Mouse (Mus musculus) ES-Bruce4 (cell line): Measurements from ENCODE around the gene Olfr1380. TPM values are rescaled to one million over a fixed set of nuclear protein-coding genes. Genes with fewer than 3 reads are reported as not detected.
A peak's percentile ranks its signal among the peaks of the same experiment; 100 is the strongest.
"Not testable (repeated sequence)": the region's sequence is repeated elsewhere in the genome, so short reads cannot be mapped to it uniquely, and the experiment has no call there.

Experiments
- H3K27ac ChIP-seq: 2 replicates; pipeline ENCODE4 v1.5.1; 2012; ENCODE audit warnings: low read length, inconsistent platforms; ENCODE audit not compliant: insufficient read depth
- H3K27me3 ChIP-seq: 2 replicates; pipeline ENCODE4 v1.6.1; 2012; ENCODE audit warnings: mild to moderate bottlenecking, low read length, inconsistent platforms; ENCODE audit not compliant: control insufficient read depth, poor library complexity, insufficient read depth, severe bottlenecking
- H3K36me3 ChIP-seq: 2 replicates; pipeline ENCODE4 v1.6.1; 2012; ENCODE audit warnings: inconsistent platforms, mild to moderate bottlenecking, low read length, moderate library complexity; ENCODE audit not compliant: control insufficient read depth, poor library complexity, insufficient read depth, severe bottlenecking
- H3K4me1 ChIP-seq: one replicate; pipeline ENCODE4 v1.8.1; 2011; ENCODE audit warnings: low read length; ENCODE audit not compliant: control insufficient read depth, insufficient read depth
- H3K4me3 ChIP-seq: 2 replicates; pipeline ENCODE4 v1.5.1; 2011; ENCODE audit warnings: low read depth, mild to moderate bottlenecking, low read length
- H3K9ac ChIP-seq: 2 replicates; pipeline ENCODE4 v1.6.1; 2012; ENCODE audit warnings: low read depth, mild to moderate bottlenecking, inconsistent platforms; ENCODE audit not compliant: poor library complexity, severe bottlenecking
- H3K9me3 ChIP-seq: replicated peaks from 2 replicates; pipeline ENCODE4 v1.6.1; 2012; ENCODE audit warnings: mild to moderate bottlenecking, low read length, inconsistent platforms; ENCODE audit not compliant: control insufficient read depth, poor library complexity, insufficient read depth, severe bottlenecking
- CTCF ChIP-seq: IDR thresholded peaks from one replicate; pipeline ENCODE4 v1.8.1; 2011; ENCODE audit warnings: low read depth, low read length
- EP300 ChIP-seq: IDR thresholded peaks from 2 replicates; pipeline ENCODE4 v1.6.1; 2011; ENCODE audit warnings: low read depth, low read length; ENCODE audit not compliant: insufficient read depth
- POLR2A ChIP-seq: IDR thresholded peaks from one replicate; pipeline ENCODE4 v1.8.1; 2011; ENCODE audit warnings: low read length; ENCODE audit not compliant: insufficient read depth
- polyA plus RNA-seq: library from polyadenylated mRNA; stranded (reverse); fragments of >200 nt; gene quantifications from 2 replicates; pipeline ENCODE4 v1.2.4, GENCODE M21; 2011; ENCODE audit warnings: low read depth; ENCODE audit not compliant: missing spikeins, insufficient read depth, insufficient read length

The Olfr1380 gene
- polyA plus RNA-seq, 1 experiment: not detected

- not testable (repeated sequence) for H3K9me3 ChIP-seq, H3K4me1 ChIP-seq, H3K27me3 ChIP-seq, H3K9ac ChIP-seq, H3K27ac ChIP-seq, H3K36me3 ChIP-seq, H3K4me3 ChIP-seq
Observed at GRCm38 (mm10) chr11:49580452-49580851, 23.8 kb downstream of the Olfr1380 start.

- Histone ChIP-seq H3K27me3 (no peaks in the 10 kb centered on the region), H3K4me1 (peaks cover 3% of the 10 kb centered on the region), H3K9me3 (no peaks in the 10 kb centered on the region), H3K36me3 (no peaks in the 10 kb centered on the region), H3K27ac (no peak overlapping the region), H3K4me3 (peak overlapping the region; percentile 15; the same call in 1 of the 2 replicates), H3K9ac (no peak overlapping the region)
- TF ChIP-seq EP300 (no peak), POLR2A (no peak), CTCF (no peak)
Observed at GRCm38 (mm10) chr11:49590213-49590612, 33.5 kb downstream of the Olfr1380 start.

GRCm38 (mm10) chr11:49597149-49597548 lies 40.5 kb downstream of the Olfr1380 start:
- H3K4me1 ChIP-seq, H3K9ac ChIP-seq, H3K27me3 ChIP-seq, H3K36me3 ChIP-seq, H3K9me3 ChIP-seq, H3K27ac ChIP-seq, H3K4me3 ChIP-seq: not testable (repeated sequence)

- H3K9ac ChIP-seq, H3K4me3 ChIP-seq, H3K36me3 ChIP-seq, H3K9me3 ChIP-seq, H3K27ac ChIP-seq, H3K4me1 ChIP-seq, H3K27me3 ChIP-seq: not testable (repeated sequence)
Observed at GRCm38 (mm10) chr11:49608306-49608705, 51.6 kb downstream of the Olfr1380 start.

- H3K27ac ChIP-seq, H3K4me1 ChIP-seq, H3K27me3 ChIP-seq, H3K36me3 ChIP-seq, H3K9me3 ChIP-seq: not testable (repeated sequence)
- H3K4me3 ChIP-seq: peak within 1 kb of the TSS; percentile 82
- peak within 1 kb of the TSS; percentile 64 for H3K9ac ChIP-seq
Observed at GRCm38 (mm10) chr11:49608938-49609867, 52.5 kb downstream of the Olfr1380 start, which contains the start of gene Flt4. Gene Flt4 (plus strand): TSS chr11:49609263.

- peak overlapping the region; percentile 64 for H3K9ac ChIP-seq
- not testable (repeated sequence) for H3K27me3 ChIP-seq
Observed at GRCm38 (mm10) chr11:49609868-49610824, 53.5 kb downstream of the Olfr1380 start.

GRCm38 (mm10) chr11:49611349-49611748 lies 54.7 kb downstream of the Olfr1380 start:
- H3K4me3 ChIP-seq, H3K9ac ChIP-seq, H3K4me1 ChIP-seq, H3K27me3 ChIP-seq, H3K36me3 ChIP-seq, H3K27ac ChIP-seq, H3K9me3 ChIP-seq: not testable (repeated sequence)

More at GRCm38 (mm10) chr11:49609868-49610824, 53.5 kb downstream of the Olfr1380 start:
- not testable (repeated sequence) for H3K9me3 ChIP-seq, H3K36me3 ChIP-seq, H3K4me1 ChIP-seq, H3K27ac ChIP-seq
- peak; percentile 13 for TF ChIP-seq CTCF
- H3K4me3 ChIP-seq: peak overlapping the region; percentile 82
